Mouse (Mus musculus) ES-E14 (cell line): ENCODE data around the gene Catsper2. TPM values are rescaled to one million over a fixed set of nuclear protein-coding genes. Genes with fewer than 3 reads are reported as not detected.

ENCODE experiments used
- DNase-seq: peaks from one replicate; pipeline ENCODE4 v3.0.0-alpha.2; 2013; ENCODE audit warnings: low read depth, low spot score
- H3K27ac ChIP-seq: 2 replicates; pipeline ENCODE4 v1.5.1; 2012; ENCODE audit warnings: low read depth, mild to moderate bottlenecking, low read length, moderate library complexity, mixed read lengths; ENCODE audit not compliant: poor library complexity, insufficient read depth, severe bottlenecking
- H3K36me3 ChIP-seq: 2 replicates; pipeline ENCODE4 v1.6.1; 2012; ENCODE audit warnings: mild to moderate bottlenecking, low read length, moderate library complexity, mixed read lengths; ENCODE audit not compliant: control insufficient read depth, poor library complexity, insufficient read depth, severe bottlenecking
- H3K4me1 ChIP-seq, 2 experiments: fragments of 150-350 bp in 1 of 2; sonication (generic) in 1 of 2; 2 replicates each; pipeline ENCODE4 v1.6.1; 2012; ENCODE audit warnings: low read length in 2 of 2, mild to moderate bottlenecking in 1 of 2, mixed read lengths in 1 of 2; ENCODE audit not compliant: control insufficient read depth in 2 of 2, insufficient read depth in 2 of 2, poor library complexity in 1 of 2
- H3K4me3 ChIP-seq, 2 experiments: fragments of 150-350 bp in 1 of 2; sonication (generic) in 1 of 2; 2 replicates each; pipeline ENCODE4 v1.5.1; 2012; ENCODE audit warnings: low read length in 2 of 2, low read depth in 1 of 2, mild to moderate bottlenecking in 1 of 2, mixed read lengths in 1 of 2; ENCODE audit not compliant: insufficient read depth in 1 of 2, poor library complexity in 1 of 2, severe bottlenecking in 1 of 2
- H3K9ac ChIP-seq: 2 replicates; pipeline ENCODE4 v1.6.1; 2012; ENCODE audit warnings: low read depth, mild to moderate bottlenecking, low read length, mixed read lengths; ENCODE audit not compliant: poor library complexity, insufficient read depth, severe bottlenecking
- H3K9me3 ChIP-seq: fragments of 150-350 bp; sonication (generic); 2 replicates; pipeline ENCODE4 v1.6.1; 2012; ENCODE audit warnings: low read depth, mild to moderate bottlenecking, low read length; ENCODE audit not compliant: control insufficient read depth, insufficient read depth
- CHD2 ChIP-seq: IDR thresholded peaks from 2 replicates; pipeline ENCODE4 v1.6.1; 2014; ENCODE audit warnings: mild to moderate bottlenecking, low read depth, low read length, inconsistent platforms
- HCFC1 ChIP-seq: IDR thresholded peaks from 2 replicates; pipeline ENCODE4 v1.6.1; 2012; ENCODE audit warnings: low read length, inconsistent platforms, borderline replicate concordance; ENCODE audit not compliant: insufficient read depth
- MAFK ChIP-seq: IDR thresholded peaks from 2 replicates; pipeline ENCODE4 v1.6.1; 2014; ENCODE audit warnings: mild to moderate bottlenecking, low read depth, low read length, inconsistent platforms; ENCODE audit not compliant: insufficient read depth
- ZC3H11A ChIP-seq: IDR thresholded peaks from 2 replicates; pipeline ENCODE4 v1.6.1; 2012; ENCODE audit warnings: low read depth, mild to moderate bottlenecking, inconsistent platforms, low read length, borderline replicate concordance
- ZNF384 ChIP-seq: IDR thresholded peaks from 2 replicates; pipeline ENCODE4 v1.6.1; 2012; ENCODE audit warnings: low read depth, low read length, inconsistent platforms
- in situ Hi-C, 2 experiments: fragments of 600-800 bp; cut with MboI; formaldehyde crosslinking; loops; one replicate each; pipeline ENCODE4 v1.15.1; 2025; ENCODE audit warnings: low sequenced_read_pairs in 2 of 2, inconsistent platforms in 1 of 2; ENCODE audit not compliant: unreplicated experiment in 2 of 2
- total RNA-seq: library from RNA; depleted of rRNA; stranded (reverse); fragments of 300-350 nt; gene quantifications from 2 replicates; pipeline ENCODE4 v1.2.3, GENCODE M21; 2012

The Catsper2 gene
- total RNA-seq, 1 experiment: 3.3 TPM

GRCm38 (mm10) chr2:121374766-121375165 is 38.8 kb downstream of the Catsper2 start:
- Histone ChIP-seq H3K36me3 (no peaks in the 10 kb centered on the region), H3K4me3 (no peak overlapping the region), H3K4me1 (peaks cover 0 to 5% of the 10 kb centered on the region in 2 experiments; a peak in 1 of 4 replicates), H3K9me3 (no peaks in the 10 kb centered on the region), H3K27ac (no peak overlapping the region), H3K9ac (no peak overlapping the region)
- TF ChIP-seq MAFK (no peak), ZC3H11A (no peak), ZNF384 (no peak)
- in situ Hi-C loops: no loop called here
- DNase-seq: no peak

DNA sequence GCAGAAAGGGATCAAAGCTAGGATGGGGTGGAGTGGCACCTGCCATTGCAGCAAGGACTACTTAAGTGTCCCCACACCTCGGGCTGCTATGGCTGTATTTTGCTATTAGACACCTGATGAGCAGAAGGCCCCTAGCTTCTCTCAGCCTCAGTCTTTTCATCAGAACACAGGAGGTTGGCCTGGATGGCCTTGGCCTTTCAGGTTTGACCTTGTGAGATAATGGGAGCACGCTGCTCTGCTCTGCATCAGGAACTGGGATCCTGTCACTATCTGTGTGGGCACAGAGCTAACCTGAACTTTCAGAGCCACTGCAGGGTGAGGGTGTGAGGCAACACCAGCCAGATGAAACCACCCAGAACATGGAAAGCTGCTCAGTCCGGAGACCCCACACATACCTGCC is 41.3 kb downstream of the Catsper2 start:
- Histone ChIP-seq H3K4me1 (peaks cover 0 to 5% of the 10 kb centered on the region in 2 experiments; a peak in 1 of 4 replicates), H3K9me3 (no peaks in the 10 kb centered on the region), H3K9ac (no peak overlapping the region), H3K27ac (no peak overlapping the region), H3K4me3 (no peak overlapping the region), H3K36me3 (no peaks in the 10 kb centered on the region)
- in situ Hi-C loops: no loop called here
- TF ChIP-seq MAFK (no peak), CHD2 (no peak), ZC3H11A (no peak), ZNF384 (no peak), HCFC1 (no peak)
- DNase-seq: no peak

GRCm38 (mm10) chr2:121370921-121371320 is 42.7 kb downstream of the Catsper2 start:
- no peak for DNase-seq
- no peak for TF ChIP-seq HCFC1
- no peak for TF ChIP-seq ZC3H11A
- no peak for TF ChIP-seq CHD2
- no peak for TF ChIP-seq MAFK
- no peak for TF ChIP-seq ZNF384
- Histone ChIP-seq H3K4me3 (no peak overlapping the region), H3K36me3 (no peaks in the 10 kb centered on the region), H3K4me1 (peaks cover 0 to 7% of the 10 kb centered on the region in 2 experiments; a peak in 1 of 4 replicates), H3K9ac (no peak overlapping the region), H3K27ac (no peak overlapping the region), H3K9me3 (no peaks in the 10 kb centered on the region)
- in situ Hi-C loops: no loop called here

GRCm38 (mm10) chr2:121368831-121369230 is 44.8 kb downstream of the Catsper2 start:
- Histone ChIP-seq H3K27ac (no peak overlapping the region), H3K4me3 (no peak overlapping the region), H3K4me1 (peaks cover 0 to 7% of the 10 kb centered on the region in 2 experiments; a peak in 1 of 4 replicates), H3K9ac (no peak overlapping the region), H3K9me3 (no peaks in the 10 kb centered on the region), H3K36me3 (no peaks in the 10 kb centered on the region)
- TF ChIP-seq HCFC1 (no peak), CHD2 (no peak), MAFK (no peak), ZC3H11A (no peak), ZNF384 (no peak)
- no peak for DNase-seq
- in situ Hi-C loops: no loop called here

DNA sequence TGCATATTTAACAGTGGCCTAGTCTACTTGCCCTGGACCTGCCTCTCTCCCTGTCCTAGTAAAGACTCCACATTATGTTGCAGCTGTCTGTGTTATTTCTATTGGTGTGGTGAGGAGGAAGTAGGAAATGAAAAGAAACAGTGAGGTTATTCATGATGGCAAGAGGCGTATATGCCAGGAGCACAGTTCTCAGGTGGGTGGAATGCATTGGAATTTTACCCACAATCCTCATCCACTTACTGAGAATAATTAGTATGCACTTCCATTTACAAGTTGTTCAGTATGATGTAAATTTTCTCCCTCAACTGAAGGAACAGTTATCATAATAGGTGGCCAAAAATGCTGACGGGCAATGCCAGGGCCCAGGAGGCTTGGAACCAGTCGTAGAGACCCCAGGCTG is 49.9 kb downstream of the Catsper2 start:
- H3K36me3 ChIP-seq: no peaks in the 10 kb centered on the region; the same call in 1 of the 2 replicates
- in situ Hi-C loops: no loop called here
- H3K9me3 ChIP-seq: no peaks in the 10 kb centered on the region
- H3K4me3 ChIP-seq: no peak overlapping the region
- TF ChIP-seq ZC3H11A: no peak
- no peak for TF ChIP-seq MAFK
- no peak for TF ChIP-seq ZNF384
- no peak for TF ChIP-seq CHD2
- TF ChIP-seq HCFC1: no peak
- H3K9ac ChIP-seq: no peak overlapping the region
- no peak overlapping the region for H3K27ac ChIP-seq
- no peak for DNase-seq
- H3K4me1 ChIP-seq: peaks cover 0 to 7% of the 10 kb centered on the region in 2 experiments; a peak in 2 of 4 replicates
